Mouse (Mus musculus): Measurements from ENCODE around the gene Nfya.

- TF ChIP-seq EP300 (optimal IDR thresholded peaks at IDR 0.05) (no peak), CTCF (IDR thresholded peaks at IDR 0.05; ENCODE audit: low read depth) (no peak)
Observed at GRCm38 (mm10) chr17:48447675-48448074, 38.0 kb upstream of the Nfya start.
